In genomic region chr9:77802461-77802860, GRCm38 (mm10) we compare ENCODE assay signal across 8 mouse cellular contexts. TPM values are rescaled to one million over a fixed set of nuclear protein-coding genes. Genes with fewer than 3 reads are reported as not detected.
A peak's percentile ranks its signal among the peaks of the same experiment; 100 is the strongest.
DNase-seq lines count a peak whose midpoint lies in the region; ATAC-seq and TF ChIP-seq lines count a peak whose summit lies in the region.

No protein-coding gene starts in this region.

- H3K79me2 ChIP-seq in C2C12 (ENCODE audit: control insufficient read depth, insufficient read depth) = no peaks in the 10 kb centered on the region

- H3K4me3 ChIP-seq in kidney, embryonic 16.5 days (ENCODE audit: low read length) = no peak overlapping the region
- H3K4me3 ChIP-seq in C2C12 (ENCODE audit: insufficient read depth, poor library complexity, severe bottlenecking) = no peak overlapping the region
- H3K4me3 ChIP-seq in lung, adult 2 months (replicated peaks; ENCODE audit: extremely low read depth, low read depth, low read length) = no peak overlapping the region

- TF ChIP-seq POLR2A in lung, adult 2 months (IDR thresholded peaks at IDR 0.05; ENCODE audit: borderline replicate concordance, extremely low read depth, low read depth, low read length) = no peak

- H3K79me3 ChIP-seq in C2C12 (ENCODE audit: low read depth) = no peaks in the 10 kb centered on the region

- 55% methylated on average over 7 of the region's 7 CpGs for WGBS in kidney, embryonic 16.5 days
- WGBS in lung, adult 2 months = 49% methylated on average over 7 of the region's 7 CpGs

- H3K9ac ChIP-seq in kidney, embryonic 16.5 days (replicated peaks; ENCODE audit: low read length) = no peak overlapping the region

- no peak overlapping the region for H3K27ac ChIP-seq in kidney, embryonic 16.5 days (ENCODE audit: low read length)

- peak; percentile 7 for TF ChIP-seq CTCF in C2C12 (IDR thresholded peaks at IDR 0.05; ENCODE audit: control insufficient read depth, insufficient read depth, insufficient read length)
- TF ChIP-seq CTCF in lung, adult 2 months (IDR thresholded peaks at IDR 0.05; ENCODE audit: insufficient read depth, low read length) = peak; percentile 78

- H3ac ChIP-seq in C2C12 (ENCODE audit: control insufficient read depth, insufficient read length, low read depth) = no peak overlapping the region

- no peak for ATAC-seq in CD4-positive, CD25-positive, alpha-beta regulatory T cell, adult 4 months
- ATAC-seq in kidney, embryonic 16.5 days (ENCODE audit: low FRiP score, low TSS enrichment) = no peak

- H3K9me3 ChIP-seq in kidney, embryonic 16.5 days (ENCODE audit: low read length) = no peaks in the 10 kb centered on the region

- no peaks in the 10 kb centered on the region for H3K27me3 ChIP-seq in kidney, embryonic 16.5 days (ENCODE audit: insufficient read depth, low read length)
- H3K27me3 ChIP-seq in C2C12 (ENCODE audit: control insufficient read depth, insufficient read depth, insufficient read length) = no peaks in the 10 kb centered on the region

- no peaks in the 10 kb centered on the region for H3K36me3 ChIP-seq in kidney, embryonic 16.5 days (ENCODE audit: insufficient read depth, low read length)
- H3K36me3 ChIP-seq in C2C12 (ENCODE audit: control insufficient read depth, insufficient read depth) = no peaks in the 10 kb centered on the region

- H3K4me2 ChIP-seq in kidney, embryonic 16.5 days (replicated peaks; ENCODE audit: low read depth, low read length) = no peak overlapping the region

- DNase-seq in CD4-positive, CD25-positive, alpha-beta regulatory T cell, adult 2 months (ENCODE audit: low read depth, low spot score) = peak; percentile 68
- peak; percentile 65 for DNase-seq in kidney, postnatal 10 days
- peak; percentile 55 for DNase-seq in c-Kit-positive CD71-negative TER-119-negative erythroid progenitor cells, embryonic 14.5 days (ENCODE audit: low read depth)
- DNase-seq in lung, adult 2 months = peak; percentile 33
- peak; percentile 59 for DNase-seq in thymus, postnatal 4 days

- H3K4me1 ChIP-seq in kidney, embryonic 16.5 days (ENCODE audit: insufficient read depth, low read length) = 0 out of 2 replicates have a peak, but pooled peaks cover 9% of the 10 kb centered on the region
- H3K4me1 ChIP-seq in lung, adult 2 months (ENCODE audit: control insufficient read depth, insufficient read depth, low read length) = peaks cover 4% of the 10 kb centered on the region

TF ChIP-seq in C2C12, 6 proteins besides CTCF, POLR2A, EP300 and RAD21:
- no peak for TF ChIP-seq MYOD1 (IDR thresholded peaks at IDR 0.05; ENCODE audit: control insufficient read depth, insufficient read length, low read depth)
- TF ChIP-seq FOSL1 (IDR thresholded peaks at IDR 0.05; ENCODE audit: insufficient read depth, low read length, poor library complexity, severe bottlenecking) = no peak
- no peak for TF ChIP-seq MYOG (IDR thresholded peaks at IDR 0.05; ENCODE audit: control insufficient read depth, extremely low read depth, insufficient read length)
- no peak for TF ChIP-seq CEBPB (IDR thresholded peaks at IDR 0.05; ENCODE audit: low read depth)
- no peak for TF ChIP-seq MAX (IDR thresholded peaks at IDR 0.05)
- no peak for TF ChIP-seq USF1 (IDR thresholded peaks at IDR 0.05; ENCODE audit: low read depth)

RNA-seq across cellular contexts. Expression of gene Gclc, which starts 48.1 kb away (rescaled TPM):
- polyA plus RNA-seq in CD4-positive, CD25-positive, alpha-beta regulatory T cell, adult 4 months (2017; shearing (Covaris generic)) = 10 to 100 TPM in 1 of 2 experiments, 1 to 10 TPM in 1; 6.5 to 11.0 TPM
- polyA plus RNA-seq in kidney, embryonic 16.5 days (2015; fragmentation: Nextera tagmentation; extraction: Ambion mirVana) = 24.0 and 26.8 TPM in 2 replicates
- 21.5 TPM for polyA plus RNA-seq in C2C12 (2012; fragmentation: generic; extraction: Trizol)
- polyA plus RNA-seq in lung, adult 2 months (2012; rRNA removed) = 40.4 and 49.3 TPM in 2 replicates
